Mouse (Mus musculus): ENCODE results near the gene Ang. TPM values are rescaled to one million over a fixed set of nuclear protein-coding genes. Genes with fewer than 3 reads are reported as not detected.

The Ang gene
- total RNA-seq, 2 experiments from 2014 or later: 4.9 to 9.2 TPM

- no peak for DNase-seq (ENCODE audit: low spot score in 2 of 2)
Observed at GRCm38 (mm10) chr14:51127648-51128258, 36.8 kb downstream of the Ang start.

- no peak for DNase-seq (ENCODE audit: low spot score in 2 of 2)
Observed at GRCm38 (mm10) chr14:51128775-51129623, 38.0 kb downstream of the Ang start.

DNA sequence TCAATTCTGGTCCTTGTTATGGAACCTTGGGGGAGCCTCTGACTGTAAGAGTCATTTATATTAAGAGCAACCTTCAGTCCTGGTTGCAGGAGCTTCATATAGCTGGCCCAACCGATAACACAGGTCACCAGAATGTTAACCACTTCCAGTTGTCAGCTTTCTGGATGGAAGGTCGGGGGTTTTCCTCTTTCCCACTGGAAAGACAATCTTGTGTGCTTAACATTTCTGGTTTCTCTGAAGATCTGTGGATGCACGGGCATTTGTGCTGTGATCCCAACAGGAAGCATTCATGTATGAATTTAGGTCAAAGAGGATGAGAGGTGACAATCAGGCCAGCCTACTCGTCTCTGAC, 38.6 kb downstream of the Ang start:
- DNase-seq (ENCODE audit: low spot score in 2 of 2): no peak

GRCm38 (mm10) chr14:51130315-51130940, 39.5 kb downstream of the Ang start:
- DNase-seq (ENCODE audit: low spot score in 2 of 2): no peak

DNA sequence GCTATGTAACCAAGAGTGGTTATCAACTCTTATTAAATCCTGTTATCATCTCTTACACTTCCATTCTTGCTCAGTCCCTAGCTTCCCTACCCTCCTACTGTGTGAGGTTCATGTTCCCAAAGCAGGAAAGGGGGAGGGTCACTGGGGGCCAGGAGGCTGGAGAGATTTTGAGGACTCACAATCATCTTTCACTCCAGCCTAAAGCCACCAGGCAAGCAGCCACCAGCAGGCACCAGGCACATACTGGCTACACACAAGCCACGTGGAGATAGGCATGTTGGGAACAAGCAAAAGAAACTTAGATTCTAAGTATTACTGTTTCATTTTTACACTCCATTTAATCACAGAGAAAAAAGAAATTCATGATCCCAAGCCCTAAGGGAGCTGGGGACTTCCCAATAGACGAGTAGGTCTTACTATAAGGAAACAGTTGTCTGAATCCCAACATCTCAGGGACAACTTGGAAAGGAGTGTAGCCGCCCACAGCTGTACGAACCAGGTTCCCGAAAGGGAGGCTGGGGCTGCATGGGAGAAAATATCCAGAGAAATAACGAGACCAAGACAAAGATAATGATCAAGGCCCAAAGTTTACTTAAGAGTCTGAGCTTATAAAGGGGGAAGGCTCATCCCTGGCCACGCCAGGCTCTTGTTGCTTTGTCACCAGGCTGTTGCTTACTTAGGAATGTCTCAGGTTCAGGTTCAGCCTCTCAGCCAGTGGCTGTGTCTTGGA, 40.3 kb downstream of the Ang start:
- DNase-seq (ENCODE audit: low spot score in 2 of 2): no peak

DNA sequence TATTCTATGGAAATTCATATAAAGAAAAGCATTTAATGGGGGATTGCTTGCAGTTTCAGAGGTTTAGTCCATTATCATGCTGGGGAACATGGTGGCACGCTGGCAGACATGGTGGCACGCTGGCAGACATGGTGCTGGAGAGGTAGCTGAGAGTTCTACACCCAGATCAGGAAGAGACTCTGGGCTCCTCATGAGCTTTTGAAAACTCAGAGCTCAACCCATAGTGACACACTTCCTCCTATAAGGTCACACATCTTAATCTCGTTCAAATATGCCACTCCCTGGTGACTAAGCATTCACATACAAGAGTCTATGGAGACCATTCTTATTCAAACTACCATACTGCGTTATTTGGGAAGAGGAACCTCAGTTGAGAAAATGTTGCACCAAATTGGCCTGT, 41.4 kb downstream of the Ang start:
- no peak for DNase-seq (ENCODE audit: low spot score in 2 of 2)

GRCm38 (mm10) chr14:51140342-51140741, 49.4 kb downstream of the Ang start:
- no peak for DNase-seq (ENCODE audit: low spot score in 2 of 2)

GRCm38 (mm10) chr14:51142119-51142518, 51.2 kb downstream of the Ang start:
- no peak for DNase-seq (ENCODE audit: low spot score in 2 of 2)

- no peak for DNase-seq (ENCODE audit: low spot score in 2 of 2)
Observed at GRCm38 (mm10) chr14:51142568-51142967, 51.6 kb downstream of the Ang start.

DNA sequence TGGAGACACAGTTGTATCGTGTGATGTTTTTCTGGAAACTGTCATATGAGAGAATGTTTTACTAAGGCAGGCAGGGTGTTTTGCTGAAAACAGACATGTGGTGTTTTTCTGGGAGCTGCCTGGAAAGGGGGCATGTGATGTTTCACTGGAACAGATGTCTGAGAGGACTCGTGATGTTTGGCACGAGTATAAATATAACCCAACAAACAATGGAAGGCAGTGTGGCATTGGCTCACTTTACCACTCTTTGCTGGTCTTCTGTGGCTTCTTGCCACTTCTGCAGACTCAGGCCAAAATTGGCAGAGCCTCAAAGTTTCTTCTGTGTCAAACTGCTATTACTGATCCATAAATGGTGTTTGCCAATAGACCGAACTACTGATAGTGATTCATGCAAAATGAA, 52.3 kb downstream of the Ang start:
- DNase-seq (ENCODE audit: low spot score in 2 of 2): no peak

DNA sequence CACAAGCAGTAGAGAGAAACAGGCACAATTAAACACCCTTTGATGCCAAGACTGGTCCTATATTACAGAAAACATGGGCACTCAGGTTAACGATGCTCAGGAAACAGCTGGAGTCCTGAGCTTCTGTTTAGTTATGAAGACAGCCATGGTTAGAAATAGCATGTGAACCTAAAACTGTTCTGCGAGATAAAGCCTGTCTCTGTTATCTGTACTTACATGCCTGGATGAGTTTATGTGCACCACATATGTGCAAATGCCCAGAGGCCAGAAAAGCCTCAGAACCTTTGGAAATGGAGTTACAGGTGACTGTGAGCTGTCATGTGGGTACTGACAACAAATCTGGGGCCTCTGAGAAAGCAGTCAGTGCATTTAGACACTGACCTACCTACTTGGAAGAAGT, 53.0 kb downstream of the Ang start:
- no peak for DNase-seq (ENCODE audit: low spot score in 2 of 2)

- DNase-seq (ENCODE audit: low spot score in 2 of 2): no peak
Observed at GRCm38 (mm10) chr14:51144451-51144850, 53.5 kb downstream of the Ang start.

DNA sequence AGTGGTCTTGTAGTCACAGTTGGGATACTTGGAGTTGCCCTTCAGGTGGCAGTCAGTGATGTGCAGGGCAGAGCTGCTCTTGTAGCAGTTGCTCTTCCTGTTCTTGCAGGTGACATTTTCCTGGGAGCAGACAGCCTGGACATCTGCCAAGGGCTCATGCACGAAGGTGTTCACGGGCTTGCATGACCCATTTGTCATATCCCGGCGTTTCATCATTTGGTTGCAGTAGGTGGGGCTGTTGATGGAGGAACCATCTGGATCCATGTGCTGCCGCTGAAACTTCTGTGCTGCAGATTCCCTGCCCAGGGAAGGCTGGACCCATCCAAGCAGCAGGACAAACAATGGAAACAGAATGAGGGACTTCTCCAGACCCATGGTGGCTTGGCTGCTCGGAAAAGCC, 54.6 kb downstream of the Ang start:
- no peak for DNase-seq (ENCODE audit: low spot score in 2 of 2)

DNA sequence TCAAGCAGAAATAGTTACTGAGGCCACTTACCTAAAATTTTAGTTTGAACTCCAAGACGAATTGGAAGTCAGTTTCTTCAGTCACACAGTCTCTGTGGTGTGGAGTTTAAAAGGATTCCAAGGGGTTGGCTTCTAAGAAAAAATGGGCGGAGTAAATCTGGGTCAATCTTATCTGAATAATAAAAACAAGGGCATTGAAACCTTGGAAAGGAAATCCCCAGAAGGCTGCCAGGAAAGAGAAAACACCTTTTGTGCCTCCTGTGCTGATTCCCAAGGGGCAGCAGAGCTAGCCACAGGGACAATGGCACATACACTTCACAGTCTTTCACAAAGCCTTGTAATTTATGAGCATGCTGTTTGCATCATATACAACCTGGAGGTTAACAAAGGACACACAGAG, 55.7 kb downstream of the Ang start, which contains the start of gene Rnase1:
Gene Rnase1, minus strand, starts transcription at position 101 of the 400 bp plus-strand sequence.
- DNase-seq (ENCODE audit: low spot score in 2 of 2): no peak

DNA sequence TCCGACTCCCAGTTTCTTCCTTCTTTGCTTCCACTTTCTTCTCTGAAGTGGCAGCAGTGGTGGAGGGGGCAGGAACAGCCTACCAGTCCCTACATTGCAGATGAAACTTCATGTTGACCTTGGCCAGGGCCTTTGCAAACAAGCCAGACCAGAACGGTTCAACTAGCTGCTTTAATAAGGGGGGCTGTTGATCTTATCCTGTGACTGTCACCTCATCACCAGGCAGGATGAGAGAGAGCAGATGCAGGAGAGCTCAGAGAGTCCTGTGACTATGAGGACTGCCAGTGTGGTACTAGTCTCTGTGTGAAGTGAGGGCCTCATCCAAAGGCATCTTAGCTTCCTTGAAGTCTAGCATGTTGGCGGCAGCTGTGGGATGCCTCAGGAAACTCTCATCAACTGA, 57.1 kb downstream of the Ang start:
- DNase-seq (ENCODE audit: low spot score in 2 of 2): no peak

DNA sequence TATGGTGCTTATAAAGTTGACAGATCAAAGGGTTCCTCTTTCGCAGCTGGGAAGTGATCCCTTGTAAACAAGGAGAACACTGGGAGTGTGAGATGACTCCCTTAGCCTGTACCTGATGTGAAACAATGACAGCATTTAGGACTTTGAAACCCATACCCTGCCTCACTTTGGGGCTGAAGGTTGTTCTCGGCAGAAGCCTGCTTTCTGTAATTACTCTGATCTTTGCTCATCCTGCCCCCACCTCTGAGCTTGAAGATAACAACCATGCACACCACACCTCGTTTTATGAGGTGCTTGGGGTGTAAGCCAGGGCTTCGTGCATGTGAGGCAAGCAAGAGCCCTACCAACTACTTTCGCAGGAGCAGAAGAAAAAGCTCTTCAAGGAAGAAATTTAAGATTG, 58.2 kb downstream of the Ang start:
- DNase-seq (ENCODE audit: low spot score in 2 of 2): no peak

DNA sequence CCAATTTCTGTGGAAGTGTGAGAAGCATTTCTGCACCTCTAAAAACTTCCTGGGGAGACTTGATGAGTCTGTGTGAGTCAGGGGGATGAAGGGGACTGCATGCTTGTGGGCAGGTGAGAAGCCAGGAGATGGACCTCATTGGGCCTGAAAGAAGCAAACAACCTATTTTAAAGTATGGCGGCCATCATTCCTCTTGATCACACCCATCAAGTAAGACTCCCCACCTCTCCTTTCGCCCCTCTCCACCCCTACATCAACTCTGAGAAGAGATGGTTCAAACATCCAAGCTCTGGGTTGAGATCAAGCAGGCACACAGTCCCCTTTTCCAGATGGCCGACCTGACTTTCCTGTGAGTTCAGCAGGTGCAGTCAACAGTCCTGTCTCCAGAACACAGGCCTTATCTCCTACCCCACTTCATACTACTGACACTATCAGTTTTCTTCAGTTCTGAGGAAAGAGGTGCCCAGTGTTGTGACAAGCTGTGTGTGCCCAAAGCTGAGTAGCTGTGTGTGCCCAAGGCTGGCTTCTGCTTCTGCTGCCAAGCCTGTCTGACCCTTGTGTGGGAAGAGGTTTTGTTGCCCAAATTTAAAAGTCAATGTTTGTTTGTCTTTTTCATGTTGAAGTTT, 59.4 kb downstream of the Ang start:
- DNase-seq (ENCODE audit: low spot score in 2 of 2): no peak
